Mouse (Mus musculus) thymus, adult 2 months (tissue): ENCODE results near the gene Fcf1.

ENCODE experiments used
- CTCF ChIP-seq: fragments of 200-500 bp; IDR thresholded peaks from 2 replicates; pipeline ENCODE4 v1.5.1; 2012; ENCODE audit warnings: mild to moderate bottlenecking, control low read depth, low read length, moderate library complexity, borderline replicate concordance; ENCODE audit not compliant: control insufficient read depth, poor library complexity, insufficient read depth; ENCODE audit errors: extremely low read depth
- POLR2A ChIP-seq: fragments of 200-500 bp; IDR thresholded peaks from 2 replicates; pipeline ENCODE4 v1.6.1; 2012; ENCODE audit warnings: mild to moderate bottlenecking, low read length, control low read depth, moderate library complexity; ENCODE audit not compliant: control insufficient read depth, poor library complexity, insufficient read depth; ENCODE audit errors: extremely low read depth

DNA sequence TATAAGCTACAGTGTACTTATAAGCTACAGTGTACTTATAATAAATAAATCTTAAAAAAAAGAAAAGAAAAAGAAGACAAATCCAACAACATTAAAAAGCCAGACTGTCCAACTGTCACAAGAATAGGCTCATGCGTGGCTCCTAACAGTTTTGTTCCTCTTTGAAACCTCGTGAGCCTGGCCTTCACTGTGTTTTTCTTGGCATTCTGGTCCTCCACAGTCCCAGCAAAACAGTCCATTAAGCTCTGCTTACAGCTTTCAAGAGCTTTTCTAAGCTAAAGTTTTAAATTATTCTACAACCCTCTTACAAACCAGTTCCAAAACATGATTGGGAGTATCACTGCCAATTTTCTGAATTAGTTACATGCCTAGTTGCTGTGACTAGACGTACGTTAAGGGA is 18.8 kb downstream of the Fcf1 start:
- TF ChIP-seq CTCF (no peak), POLR2A (no peak)
